Mouse (Mus musculus): ENCODE measurements at regions not wholly inside any gene's neighbourhood (a gene's known extent, or its start where the extent isn't known, plus 50 kb on each side); places are given as distances from the start of the nearest gene placed in this dataset.

DNA sequence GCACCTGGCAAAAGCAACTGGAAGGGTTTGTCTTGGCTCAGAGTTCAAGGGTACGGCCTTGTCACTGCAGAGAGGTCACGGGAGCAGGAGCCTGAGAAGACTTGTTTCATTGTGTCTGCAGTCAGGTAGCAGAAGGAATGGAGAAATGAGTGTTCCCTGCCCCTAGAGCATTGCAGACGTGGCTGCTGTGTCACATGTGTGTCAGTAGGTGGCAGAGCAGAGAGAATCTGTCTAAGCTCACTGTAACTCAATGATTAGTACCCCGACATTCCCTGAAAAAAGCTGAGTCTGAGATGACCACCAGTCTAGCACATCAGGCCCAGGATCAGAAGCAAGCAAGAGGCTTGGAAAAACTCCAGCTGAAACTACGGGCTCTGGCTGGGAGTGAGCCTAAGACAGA, 203.1 kb upstream of the Foxq1 start:
- TF ChIP-seq CTCF (IDR thresholded peaks at IDR 0.05; ENCODE audit: low read depth, low read length) (no peak), POLR2A (IDR thresholded peaks at IDR 0.05; ENCODE audit: borderline replicate concordance, low read depth, low read length) (no peak)

Measured in bone marrow macrophage, adult 2 months (primary cell).